ENCODE assay signal across 15 mouse cellular contexts in the genomic region with DNA sequence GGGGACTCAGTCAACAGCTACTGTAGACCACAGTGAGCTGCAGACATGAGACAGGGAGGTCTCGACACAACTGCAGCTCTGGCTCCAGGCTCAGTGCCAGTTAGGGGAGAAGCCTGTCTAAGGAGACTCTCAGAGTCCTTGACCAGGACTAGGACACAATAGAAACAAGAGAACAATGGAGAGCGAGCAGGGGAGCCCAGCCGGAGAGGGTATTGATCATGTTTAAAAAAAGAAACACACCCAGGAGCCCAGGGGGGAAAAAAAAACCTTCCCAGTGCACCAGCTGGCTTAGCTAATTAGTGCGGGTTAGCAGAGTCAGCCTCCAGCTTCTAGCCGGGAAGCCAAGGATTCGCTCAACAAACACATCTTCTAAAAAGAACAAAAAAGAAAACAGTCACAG.
DNase-seq lines count a peak whose midpoint lies in the region; ATAC-seq lines count a peak whose summit lies in the region.
"Had no signal": no experiment of that assay in that cellular context is flagged by ENCODE, and none has a peak within 500 bp of the region (broad histone marks: within the 10 kb centered on the region; RNA-seq: fewer than 3 reads in every experiment).

No protein-coding gene starts in this region.

- peak; percentile 10 for DNase-seq in heart, postnatal 4 days
- DNase-seq in heart, adult 18-20 months = no peak
- peak; percentile 32 for DNase-seq in embryo, embryonic 11 days
- DNase-seq in retina, embryonic 14.5 days (ENCODE audit: low spot score) = peak; percentile 23
- no peak for DNase-seq in ovary, postnatal 36 days (ENCODE audit: low spot score)
- no peak for DNase-seq in right cerebral cortex, adult 18-20 months
- DNase-seq: cerebellum, postnatal 14 days; gastrocnemius, postnatal 25 days; kidney, postnatal 10 days; liver; right cerebral cortex, postnatal 4 days; thymus, postnatal 4 days had no signal

- no peaks in the 10 kb centered on the region for H3K36me3 ChIP-seq in midbrain, embryonic 12.5 days
- no peaks in the 10 kb centered on the region for H3K36me3 ChIP-seq in midbrain, embryonic 15.5 days (replicated peaks)
- H3K36me3 ChIP-seq: heart, embryonic 15.5 days had no signal

- H3K27me3 ChIP-seq in midbrain, embryonic 12.5 days = no peaks in the 10 kb centered on the region
- H3K27me3 ChIP-seq in midbrain, embryonic 15.5 days (replicated peaks) = no peaks in the 10 kb centered on the region

- H3K9me3 ChIP-seq in midbrain, embryonic 12.5 days = no peaks in the 10 kb centered on the region; the same call in 1 of the 2 replicates
- H3K9me3 ChIP-seq in midbrain, embryonic 15.5 days = no peaks in the 10 kb centered on the region

- ATAC-seq in midbrain, embryonic 12.5 days (ENCODE audit: low FRiP score, low read depth) = no peak
- ATAC-seq in midbrain, embryonic 15.5 days (replicated peaks) = no peak

- H3K4me2 ChIP-seq in midbrain, embryonic 12.5 days (replicated peaks) = no peak overlapping the region
- H3K4me2 ChIP-seq in midbrain, embryonic 15.5 days = no peak overlapping the region
- H3K4me2 ChIP-seq: heart, embryonic 15.5 days had no signal

- H3K27ac ChIP-seq in midbrain, embryonic 12.5 days (replicated peaks) = peak overlapping the region; percentile 39
- H3K27ac ChIP-seq in midbrain, embryonic 15.5 days = no peak overlapping the region
- H3K27ac ChIP-seq: heart, embryonic 15.5 days had no signal

- H3K4me3 ChIP-seq in midbrain, embryonic 12.5 days = no peak overlapping the region
- no peak overlapping the region for H3K4me3 ChIP-seq in midbrain, embryonic 15.5 days
- H3K4me3 ChIP-seq: heart, embryonic 15.5 days had no signal

- 3% methylated on average over 6 of the region's 6 CpGs for WGBS in midbrain, embryonic 12.5 days
- 4% methylated on average over 6 of the region's 6 CpGs for WGBS in midbrain, embryonic 15.5 days

- H3K9ac ChIP-seq in midbrain, embryonic 12.5 days (replicated peaks) = no peak overlapping the region
- no peak overlapping the region for H3K9ac ChIP-seq in midbrain, embryonic 15.5 days
- H3K9ac ChIP-seq: heart, embryonic 15.5 days had no signal

- peaks cover 16% of the 10 kb centered on the region for H3K4me1 ChIP-seq in midbrain, embryonic 12.5 days
- peaks cover 14% of the 10 kb centered on the region for H3K4me1 ChIP-seq in midbrain, embryonic 15.5 days
- H3K4me1 ChIP-seq: heart, embryonic 15.5 days had no signal

Comparison
In these comparisons a context has a peak if more than half of its experiments do, and no peak if none do; other contexts are left out.
1. DNase-seq: peak in heart, postnatal 4 days (single experiment), embryo, embryonic 11 days (single experiment) and retina, embryonic 14.5 days (single experiment); none in heart, adult 18-20 months (0 of 2), ovary, postnatal 36 days (single experiment) and right cerebral cortex, adult 18-20 months (single experiment).